Mouse (Mus musculus) hindbrain, embryonic 13.5 days (tissue): ENCODE data around the gene Clock. TPM values are rescaled to one million over a fixed set of nuclear protein-coding genes. Genes with fewer than 3 reads are reported as not detected.
A peak's percentile ranks its signal among the peaks of the same experiment; 100 is the strongest.

ENCODE experiments used
- ATAC-seq: fragments of 200-750 bp; cut with Nextera tagmentation; 2 replicates; pipeline ENCODE4 v1.8.0; 2017; ENCODE audit warnings: moderate TSS enrichment; ENCODE audit not compliant: low FRiP score
- H3K27ac ChIP-seq: fragments of 300-500 bp; sonication (generic); 2 replicates; pipeline ENCODE4 v1.5.1; 2015; ENCODE audit warnings: inconsistent platforms, mild to moderate bottlenecking, moderate library complexity
- H3K27me3 ChIP-seq: fragments of 300-500 bp; sonication (generic); 2 replicates; pipeline ENCODE4 v1.6.1; 2015; ENCODE audit warnings: mild to moderate bottlenecking, inconsistent platforms
- H3K36me3 ChIP-seq: fragments of 300-500 bp; sonication (generic); 2 replicates; pipeline ENCODE4 v1.6.1; 2015; ENCODE audit warnings: mild to moderate bottlenecking, inconsistent platforms
- H3K4me1 ChIP-seq: fragments of 300-500 bp; sonication (generic); replicated peaks from 2 replicates; pipeline ENCODE4 v1.6.1; 2015; ENCODE audit warnings: inconsistent platforms
- H3K4me2 ChIP-seq: fragments of 300-500 bp; sonication (generic); 2 replicates; pipeline ENCODE4 v1.6.1; 2015; ENCODE audit warnings: inconsistent platforms, mild to moderate bottlenecking, moderate library complexity
- H3K4me3 ChIP-seq: fragments of 300-500 bp; sonication (generic); 2 replicates; pipeline ENCODE4 v1.5.1; 2015; ENCODE audit warnings: mild to moderate bottlenecking, inconsistent platforms
- H3K9ac ChIP-seq: fragments of 300-500 bp; sonication (generic); 2 replicates; pipeline ENCODE4 v1.6.1; 2015; ENCODE audit warnings: mild to moderate bottlenecking, inconsistent platforms
- H3K9me3 ChIP-seq: fragments of 300-500 bp; sonication (generic); 2 replicates; pipeline ENCODE4 v1.6.1; 2016; ENCODE audit warnings: inconsistent platforms
- WGBS: fragments of 180-500 bp; shearing (Covaris S2); methylation state at CpG from one replicate; pipeline ENCODE4 v1.1.7; 2015; 5-methylcytosine and 5-hydroxymethylcytosine counted together
- polyA plus RNA-seq: library from polyadenylated mRNA; unstranded; fragments of >200 nt; fragmentation: Nextera tagmentation; extraction: Ambion mirVana; gene quantifications from 2 replicates; pipeline ENCODE4 v1.2.1, GENCODE M21; 2015

Clock gene
- 14.5 and 15.6 TPM in 2 replicates for polyA plus RNA-seq

- under 1% methylated on average over 87 of the region's 104 CpGs for WGBS
- Histone ChIP-seq H3K27me3 (no peaks in the 10 kb centered on the region), H3K4me3 (peak within 1 kb of the TSS; percentile 94), H3K9me3 (no peaks in the 10 kb centered on the region), H3K36me3 (no peaks in the 10 kb centered on the region), H3K9ac (peak within 1 kb of the TSS; percentile 94), H3K4me1 (peaks cover 31% of the 10 kb centered on the region), H3K4me2 (peak within 1 kb of the TSS; percentile 84), H3K27ac (peak within 1 kb of the TSS; percentile 98)
- peak; percentile 91 for ATAC-seq
Observed at GRCm38 (mm10) chr5:76304452-76305341, at the start of gene Clock. TSS of gene Clock (minus strand) at chr5:76304792.

- H3K27ac ChIP-seq: no peak overlapping the region
- no peaks in the 10 kb centered on the region for H3K9me3 ChIP-seq
- ATAC-seq: no peak
- no peaks in the 10 kb centered on the region for H3K36me3 ChIP-seq
- H3K4me1 ChIP-seq: no peaks in the 10 kb centered on the region
- H3K9ac ChIP-seq: no peak overlapping the region
- H3K27me3 ChIP-seq: no peaks in the 10 kb centered on the region
- no peak overlapping the region for H3K4me2 ChIP-seq
- H3K4me3 ChIP-seq: no peak overlapping the region
- 52% methylated on average over 7 of the region's 7 CpGs for WGBS
Observed at GRCm38 (mm10) chr5:76351953-76352611, 47.5 kb upstream of the Clock start.

- H3K9ac ChIP-seq: no peak overlapping the region
- no peak for ATAC-seq
- 87% methylated on average over 5 of the region's 5 CpGs for WGBS
- no peak overlapping the region for H3K27ac ChIP-seq
- no peak overlapping the region for H3K4me2 ChIP-seq
- no peak overlapping the region for H3K4me3 ChIP-seq
- no peaks in the 10 kb centered on the region for H3K36me3 ChIP-seq
- H3K27me3 ChIP-seq: no peaks in the 10 kb centered on the region
- H3K9me3 ChIP-seq: no peaks in the 10 kb centered on the region
- no peaks in the 10 kb centered on the region for H3K4me1 ChIP-seq
Observed at GRCm38 (mm10) chr5:76351537-76351936, 46.9 kb upstream of the Clock start.

GRCm38 (mm10) chr5:76346137-76346536 is 41.5 kb upstream of the Clock start:
- Histone ChIP-seq H3K4me3 (no peak overlapping the region), H3K9ac (no peak overlapping the region), H3K27ac (no peak overlapping the region), H3K4me1 (no peaks in the 10 kb centered on the region), H3K36me3 (no peaks in the 10 kb centered on the region), H3K4me2 (no peak overlapping the region), H3K9me3 (no peaks in the 10 kb centered on the region), H3K27me3 (no peaks in the 10 kb centered on the region)
- 65% methylated on average over 2 of the region's 2 CpGs for WGBS
- ATAC-seq: no peak

DNA sequence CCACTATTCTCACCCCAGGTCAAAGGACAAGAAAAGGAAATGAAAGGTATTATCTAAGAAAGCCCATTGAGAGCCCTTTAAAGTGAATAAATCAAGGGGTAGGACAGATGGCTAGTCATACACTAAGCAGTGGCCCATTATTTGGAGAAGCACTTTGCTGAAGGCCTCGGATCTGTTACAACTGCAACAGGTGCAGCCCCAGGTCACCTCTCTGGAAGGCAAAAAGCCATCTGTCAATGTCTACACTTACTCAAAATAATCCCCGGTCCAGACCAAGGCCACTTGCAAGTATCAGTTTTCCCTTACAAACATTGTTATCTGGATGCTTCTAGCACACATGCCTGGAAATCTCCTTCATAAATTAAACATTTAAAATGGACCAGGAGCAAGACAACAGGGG is 36.3 kb upstream of the Clock start:
- Histone ChIP-seq H3K27ac (no peak overlapping the region), H3K4me1 (no peaks in the 10 kb centered on the region), H3K36me3 (no peaks in the 10 kb centered on the region), H3K4me2 (no peak overlapping the region), H3K9ac (no peak overlapping the region), H3K27me3 (no peaks in the 10 kb centered on the region), H3K4me3 (no peak overlapping the region), H3K9me3 (no peaks in the 10 kb centered on the region)
- 78% methylated on average over 2 of the region's 2 CpGs for WGBS
- ATAC-seq: no peak

DNA sequence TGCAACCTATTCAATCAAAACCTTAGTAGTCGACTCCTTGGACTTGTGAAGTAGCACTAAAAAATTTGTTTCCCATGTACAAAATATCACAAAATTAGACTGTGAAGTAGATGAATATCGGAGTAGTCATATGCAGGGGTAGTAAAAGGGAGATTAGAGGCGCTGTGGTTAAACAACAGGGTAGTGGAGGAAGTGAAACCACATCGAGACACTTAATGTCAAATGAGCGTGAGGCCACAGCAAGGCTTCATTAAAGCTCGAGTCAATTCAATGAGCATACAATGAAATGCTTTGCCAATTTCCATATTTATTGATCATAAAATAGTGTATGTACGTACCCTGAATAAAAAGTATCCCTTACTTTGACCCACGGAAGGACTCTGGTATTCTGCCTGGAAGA is 32.5 kb upstream of the Clock start:
- WGBS: 86% methylated on average over 8 of the region's 8 CpGs
- H3K4me3 ChIP-seq: no peak overlapping the region
- no peak overlapping the region for H3K4me2 ChIP-seq
- H3K4me1 ChIP-seq: no peaks in the 10 kb centered on the region
- no peak overlapping the region for H3K27ac ChIP-seq
- ATAC-seq: no peak
- no peaks in the 10 kb centered on the region for H3K27me3 ChIP-seq
- no peak overlapping the region for H3K9ac ChIP-seq
- no peaks in the 10 kb centered on the region for H3K9me3 ChIP-seq
- no peaks in the 10 kb centered on the region for H3K36me3 ChIP-seq

- Histone ChIP-seq H3K4me2 (no peak overlapping the region), H3K9me3 (no peaks in the 10 kb centered on the region), H3K27me3 (no peaks in the 10 kb centered on the region), H3K27ac (no peak overlapping the region), H3K9ac (no peak overlapping the region), H3K36me3 (no peaks in the 10 kb centered on the region), H3K4me3 (no peak overlapping the region), H3K4me1 (no peaks in the 10 kb centered on the region)
- ATAC-seq: no peak
- WGBS: 78% methylated on average over 4 of the region's 4 CpGs
Observed at GRCm38 (mm10) chr5:76333833-76334232, 29.2 kb upstream of the Clock start.

- 92% methylated on average over 7 of the region's 7 CpGs for WGBS
- Histone ChIP-seq H3K36me3 (no peaks in the 10 kb centered on the region), H3K4me2 (no peak within 1 kb of the TSS), H3K27ac (no peak within 1 kb of the TSS), H3K9me3 (no peaks in the 10 kb centered on the region), H3K4me1 (no peaks in the 10 kb centered on the region), H3K9ac (no peak within 1 kb of the TSS), H3K27me3 (no peaks in the 10 kb centered on the region), H3K4me3 (no peak within 1 kb of the TSS)
- no peak for ATAC-seq
Observed at GRCm38 (mm10) chr5:76330953-76331352, 26.4 kb upstream of the Clock start, which contains the start of gene Pdcl2. TSS of gene Pdcl2 (minus strand) at chr5:76331156.

- 72% methylated on average over 2 of the region's 2 CpGs for WGBS
Observed at GRCm38 (mm10) chr5:76327296-76327695, 22.7 kb upstream of the Clock start.

DNA sequence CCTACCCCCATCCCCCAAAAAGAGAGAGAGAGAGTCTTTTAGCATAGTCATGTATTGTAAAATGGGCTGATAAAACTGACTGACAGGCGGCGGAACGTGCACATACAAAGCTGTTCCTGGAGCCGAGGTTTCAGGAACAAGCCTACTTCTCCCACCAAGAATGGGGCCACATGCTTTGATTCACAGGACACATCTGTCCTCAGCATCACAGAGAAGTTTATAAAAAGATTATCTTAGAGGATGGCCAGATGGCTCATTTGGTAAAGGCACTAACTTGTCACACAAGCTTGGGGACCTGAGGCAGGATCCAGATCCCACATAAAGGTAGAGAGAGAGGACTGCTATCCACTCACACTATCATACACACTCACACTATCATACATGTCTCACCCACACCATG is 20.5 kb upstream of the Clock start:
- Histone ChIP-seq H3K27ac (no peak overlapping the region), H3K4me3 (no peak overlapping the region), H3K9ac (no peak overlapping the region), H3K9me3 (no peaks in the 10 kb centered on the region), H3K27me3 (no peaks in the 10 kb centered on the region), H3K4me1 (peaks cover 5% of the 10 kb centered on the region; the same call in 1 of the 2 replicates), H3K36me3 (no peaks in the 10 kb centered on the region), H3K4me2 (no peak overlapping the region)
- ATAC-seq: no peak
- WGBS: 94% methylated on average over 4 of the region's 4 CpGs

More at GRCm38 (mm10) chr5:76327296-76327695, 22.7 kb upstream of the Clock start:
- no peaks in the 10 kb centered on the region for H3K36me3 ChIP-seq
- H3K27me3 ChIP-seq: no peaks in the 10 kb centered on the region
- no peak overlapping the region for H3K4me3 ChIP-seq
- no peaks in the 10 kb centered on the region for H3K9me3 ChIP-seq
- H3K27ac ChIP-seq: no peak overlapping the region
- no peaks in the 10 kb centered on the region for H3K4me1 ChIP-seq
- H3K9ac ChIP-seq: no peak overlapping the region
- ATAC-seq: no peak
- H3K4me2 ChIP-seq: no peak overlapping the region

DNA sequence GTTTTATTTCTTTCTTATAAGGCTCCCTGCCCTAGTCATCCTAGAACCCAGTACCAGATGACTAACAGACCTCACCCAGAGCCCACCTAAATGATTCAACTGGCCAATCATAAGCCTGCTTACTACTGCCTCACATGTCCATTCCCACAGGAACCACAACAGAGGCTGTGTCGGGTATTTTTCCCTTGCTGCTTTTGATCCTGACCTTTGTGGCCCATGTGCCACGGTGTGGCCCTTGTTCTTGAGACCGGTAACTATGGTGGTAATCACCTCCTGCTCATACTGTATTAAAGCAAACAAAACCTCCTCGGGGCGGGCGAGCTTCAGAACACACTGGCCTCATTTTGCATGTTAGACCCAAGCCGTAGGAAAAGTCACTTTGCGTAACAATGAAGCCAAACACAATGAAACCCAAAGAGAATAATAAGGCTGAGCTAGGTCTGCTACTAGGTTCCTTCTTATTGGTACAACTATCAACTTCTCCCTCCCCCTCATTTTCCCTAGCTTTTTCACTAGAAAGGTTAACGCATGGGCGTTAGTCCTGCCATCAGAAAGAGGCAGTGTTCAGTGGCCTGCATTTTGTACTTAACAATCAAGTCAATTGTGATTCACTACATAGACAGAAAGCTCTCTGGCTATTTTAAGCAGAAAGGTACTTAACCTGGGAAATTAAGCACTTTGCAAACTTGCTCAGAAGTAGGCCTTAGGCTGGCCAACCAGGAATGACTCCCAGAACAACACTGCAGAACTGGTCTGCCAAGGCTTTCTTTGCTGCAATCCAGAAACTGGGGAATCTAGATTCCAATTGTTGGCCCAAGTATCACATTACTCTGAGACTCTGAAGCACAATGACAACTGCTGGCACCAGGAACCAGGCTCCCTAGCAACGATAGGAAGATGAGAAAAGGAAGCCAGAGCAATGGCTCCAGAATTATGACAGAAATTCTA is 16.9 kb upstream of the Clock start:
- H3K4me2 ChIP-seq: no peak overlapping the region
- no peak overlapping the region for H3K4me3 ChIP-seq
- no peak overlapping the region for H3K27ac ChIP-seq
- ATAC-seq: no peak
- peaks cover 5% of the 10 kb centered on the region; the same call in 1 of the 2 replicates for H3K4me1 ChIP-seq
- H3K36me3 ChIP-seq: no peaks in the 10 kb centered on the region
- no peaks in the 10 kb centered on the region for H3K9me3 ChIP-seq
- WGBS: 12% methylated on average over 11 of the region's 11 CpGs
- H3K9ac ChIP-seq: no peak overlapping the region
- no peaks in the 10 kb centered on the region for H3K27me3 ChIP-seq

GRCm38 (mm10) chr5:76308206-76308605 is 3.6 kb upstream of the Clock start:
- 74% methylated on average over 2 of the region's 2 CpGs for WGBS
- Histone ChIP-seq H3K36me3 (no peaks in the 10 kb centered on the region), H3K27me3 (no peaks in the 10 kb centered on the region), H3K4me2 (no peak overlapping the region), H3K9me3 (no peaks in the 10 kb centered on the region), H3K9ac (no peak overlapping the region), H3K4me3 (no peak overlapping the region), H3K27ac (no peak overlapping the region), H3K4me1 (peaks cover 8% of the 10 kb centered on the region)
- no peak for ATAC-seq
